Comparison of ENCODE assay signal across 8 mouse cellular contexts in genomic region chr9:63706152-63706733, GRCm38 (mm10). TPM values are rescaled to one million over a fixed set of nuclear protein-coding genes. Genes with fewer than 3 reads are reported as not detected.
DNase-seq lines count a peak whose midpoint lies in the region; ATAC-seq and TF ChIP-seq lines count a peak whose summit lies in the region.

No protein-coding gene starts in this region.

- H3K36me3 ChIP-seq in intestine, postnatal 0 days (ENCODE audit: control insufficient read depth, insufficient read depth): peaks cover 6% of the 10 kb centered on the region; the same call in 1 of the 2 replicates

- TF ChIP-seq POLR2A in lung, adult 2 months (IDR thresholded peaks at IDR 0.05; ENCODE audit: borderline replicate concordance, extremely low read depth, low read depth, low read length): no peak

- peak overlapping the region; percentile 28; the same call in 1 of the 2 replicates for H3K27ac ChIP-seq in intestine, postnatal 0 days (ENCODE audit: low read depth, low read length)

- H3K9me3 ChIP-seq in intestine, postnatal 0 days (ENCODE audit: control insufficient read depth): no peaks in the 10 kb centered on the region

- ATAC-seq in intestine, postnatal 0 days: no peak

- no peak overlapping the region for H3K4me2 ChIP-seq in intestine, postnatal 0 days (replicated peaks; ENCODE audit: low read depth)

- no peak for TF ChIP-seq CTCF in intestine, postnatal 0 days (IDR thresholded peaks at IDR 0.05; ENCODE audit: low read depth)
- TF ChIP-seq CTCF in lung, adult 2 months (IDR thresholded peaks at IDR 0.05; ENCODE audit: insufficient read depth, low read length): no peak

- H3K9ac ChIP-seq in intestine, postnatal 0 days (ENCODE audit: low read depth, low read length): no peak overlapping the region

- peak; percentile 43 for DNase-seq in ovary, adult 18-20 months (ENCODE audit: low spot score)
- DNase-seq in ovary, postnatal 36 days (ENCODE audit: low spot score): no peak
- DNase-seq in cerebellum, adult 11-12 months: peak; percentile 53
- peak; percentile 84 for DNase-seq in gastrocnemius, postnatal 25 days
- DNase-seq in lung, adult 2 months: peak; percentile 59
- peak; percentile 13 for DNase-seq in retina, adult 2 months (ENCODE audit: low read depth, low spot score)
- no peak for DNase-seq in ovary, postnatal 14 days (ENCODE audit: low spot score)

- H3K4me3 ChIP-seq in intestine, postnatal 0 days (ENCODE audit: low read depth, low read length): no peak overlapping the region
- no peak overlapping the region for H3K4me3 ChIP-seq in lung, adult 2 months (replicated peaks; ENCODE audit: extremely low read depth, low read depth, low read length)

- 34% methylated on average over 9 of the region's 9 CpGs for WGBS in intestine, postnatal 0 days
- WGBS in lung, adult 2 months: 4% methylated on average over 9 of the region's 9 CpGs

- no peaks in the 10 kb centered on the region; the same call in 1 of the 2 replicates for H3K4me1 ChIP-seq in intestine, postnatal 0 days (replicated peaks; ENCODE audit: control insufficient read depth, insufficient read depth, low read length)
- H3K4me1 ChIP-seq in lung, adult 2 months (ENCODE audit: control insufficient read depth, insufficient read depth, low read length): peaks cover 23% of the 10 kb centered on the region

- no peaks in the 10 kb centered on the region for H3K27me3 ChIP-seq in intestine, postnatal 0 days (replicated peaks; ENCODE audit: control insufficient read depth, insufficient read depth, low read length)

RNA-seq across cellular contexts. Expression of gene Smad3, which starts 51.6 kb away (rescaled TPM):
- 10 to 100 TPM; 42.7 to 67.5 TPM for total RNA-seq in gastrocnemius, postnatal 25 days (2021)
- 5.0 and 5.7 TPM in 2 replicates for polyA plus RNA-seq in intestine, postnatal 0 days (2015; fragmentation: Nextera tagmentation; extraction: Ambion mirVana)
- 34.6 and 41.0 TPM in 2 replicates for polyA plus RNA-seq in lung, adult 2 months (2012; rRNA removed)

Comparison
In these comparisons a context has a peak if more than half of its experiments do, and no peak if none do; other contexts are left out.
1. DNase-seq: peak in ovary, adult 18-20 months (single experiment), cerebellum, adult 11-12 months (single experiment), gastrocnemius, postnatal 25 days (single experiment), lung, adult 2 months (single experiment) and retina, adult 2 months (single experiment); none in ovary, postnatal 36 days (single experiment) and ovary, postnatal 14 days (single experiment).